ENCODE assay signal across 8 mouse cellular contexts in genomic region chrX:11806896-11807252, GRCm38 (mm10).
A peak's percentile ranks its signal among the peaks of the same experiment; 100 is the strongest.
DNase-seq lines count a peak whose midpoint lies in the region; ATAC-seq and TF ChIP-seq lines count a peak whose summit lies in the region.

No protein-coding gene starts in this region.

- peak overlapping the region; percentile 74 for H3K4me2 ChIP-seq in kidney, embryonic 16.5 days (replicated peaks; ENCODE audit: low read depth, low read length)
- H3K4me2 ChIP-seq in hindbrain, embryonic 15.5 days: peak overlapping the region; percentile 72
- H3K4me2 ChIP-seq in midbrain, postnatal 0 days (ENCODE audit: low read depth, low read length, poor library complexity, severe bottlenecking): peak overlapping the region; percentile 67

- ATAC-seq in kidney, embryonic 16.5 days (ENCODE audit: low FRiP score, low TSS enrichment): peak; percentile 43; the same call in 1 of the 2 replicates
- 0 out of 2 replicates have a peak, but pooled peaks have one; percentile 3 for ATAC-seq in hindbrain, embryonic 15.5 days (ENCODE audit: low FRiP score, low read depth)
- peak; percentile 28; the same call in 1 of the 2 replicates for ATAC-seq in midbrain, postnatal 0 days (ENCODE audit: low FRiP score)
- no peak for ATAC-seq in erythroid progenitor cell, adult 5-6 weeks (replicated peaks; ENCODE audit: low FRiP score, poor library complexity, severe bottlenecking)

- 7% methylated on average over 22 of the region's 22 CpGs for WGBS in kidney, embryonic 16.5 days
- 7% methylated on average over 22 of the region's 22 CpGs for WGBS in hindbrain, embryonic 15.5 days
- WGBS in midbrain, postnatal 0 days: 9% methylated on average over 17 of the region's 22 CpGs

- H3K36me3 ChIP-seq in kidney, embryonic 16.5 days (ENCODE audit: insufficient read depth, low read length): no peaks in the 10 kb centered on the region
- H3K36me3 ChIP-seq in hindbrain, embryonic 15.5 days: no peaks in the 10 kb centered on the region
- no peaks in the 10 kb centered on the region for H3K36me3 ChIP-seq in midbrain, postnatal 0 days (ENCODE audit: insufficient read depth, low read length)

- peaks cover 16% of the 10 kb centered on the region; the same call in 1 of the 2 replicates for H3K4me1 ChIP-seq in kidney, embryonic 16.5 days (ENCODE audit: insufficient read depth, low read length)
- H3K4me1 ChIP-seq in hindbrain, embryonic 15.5 days (replicated peaks): peaks cover 23% of the 10 kb centered on the region
- H3K4me1 ChIP-seq in midbrain, postnatal 0 days (ENCODE audit: insufficient read depth, low read length): no peaks in the 10 kb centered on the region; the same call in 1 of the 2 replicates

- peak overlapping the region; percentile 82 for H3K27ac ChIP-seq in kidney, embryonic 16.5 days (ENCODE audit: low read length)
- H3K27ac ChIP-seq in hindbrain, embryonic 15.5 days (replicated peaks): peak overlapping the region; percentile 80
- peak overlapping the region; percentile 38; the same call in 1 of the 2 replicates for H3K27ac ChIP-seq in midbrain, postnatal 0 days (ENCODE audit: low read depth, low read length)

- DNase-seq in kidney, postnatal 36 days: no peak
- peak; percentile 34 for DNase-seq in embryo, embryonic 9.5 days (ENCODE audit: extremely low spot score)
- no peak for DNase-seq in midbrain, postnatal 0 days (ENCODE audit: low spot score)
- no peak for DNase-seq in cerebellum, postnatal 14 days
- no peak for DNase-seq in urinary bladder, postnatal 14 days (ENCODE audit: low spot score)

- H3K9me3 ChIP-seq in kidney, embryonic 16.5 days (ENCODE audit: low read length): no peaks in the 10 kb centered on the region
- H3K9me3 ChIP-seq in hindbrain, embryonic 15.5 days: no peaks in the 10 kb centered on the region
- H3K9me3 ChIP-seq in midbrain, postnatal 0 days (ENCODE audit: low read length): no peaks in the 10 kb centered on the region

- peak overlapping the region; percentile 50 for H3K4me3 ChIP-seq in kidney, embryonic 16.5 days (ENCODE audit: low read length)
- peak overlapping the region; percentile 41 for H3K4me3 ChIP-seq in hindbrain, embryonic 15.5 days
- peak overlapping the region; percentile 40 for H3K4me3 ChIP-seq in midbrain, postnatal 0 days (ENCODE audit: low read depth, low read length)

- no peak for TF ChIP-seq CTCF in midbrain, postnatal 0 days (IDR thresholded peaks at IDR 0.05)

- H3K27me3 ChIP-seq in kidney, embryonic 16.5 days (ENCODE audit: insufficient read depth, low read length): peaks cover 47% of the 10 kb centered on the region
- H3K27me3 ChIP-seq in hindbrain, embryonic 15.5 days: peaks cover 33% of the 10 kb centered on the region
- H3K27me3 ChIP-seq in midbrain, postnatal 0 days (ENCODE audit: insufficient read depth, low read length): peaks cover 6% of the 10 kb centered on the region; the same call in 1 of the 2 replicates

- H3K9ac ChIP-seq in kidney, embryonic 16.5 days (replicated peaks; ENCODE audit: low read length): peak overlapping the region; percentile 63
- peak overlapping the region; percentile 50 for H3K9ac ChIP-seq in hindbrain, embryonic 15.5 days
- peak overlapping the region; percentile 65 for H3K9ac ChIP-seq in midbrain, postnatal 0 days (replicated peaks; ENCODE audit: low read length, poor library complexity, severe bottlenecking)
